Mouse (Mus musculus): ENCODE results near the gene Manba. TPM values are rescaled to one million over a fixed set of nuclear protein-coding genes. Genes with fewer than 3 reads are reported as not detected.

The Manba gene
- polyA plus RNA-seq, 1 experiment from 2014 or later: 3.9 TPM

GRCm38 (mm10) chr3:135563163-135563689, 77.8 kb downstream of the Manba start:
- Histone ChIP-seq H3K36me3 (replicated peaks; ENCODE audit: control insufficient read depth, insufficient read depth, low read depth, low read length) (no peaks in the 10 kb centered on the region), H3K4me2 (ENCODE audit: low read depth, low read length) (no peak overlapping the region), H3K27me3 (ENCODE audit: control insufficient read depth, insufficient read depth, low read length) (no peaks in the 10 kb centered on the region), H3K9ac (replicated peaks; ENCODE audit: low read length) (no peak overlapping the region), H3K27ac (replicated peaks; ENCODE audit: low read depth, low read length) (no peak overlapping the region), H3K9me3 (replicated peaks; ENCODE audit: control insufficient read depth, low read length) (no peaks in the 10 kb centered on the region), H3K4me1 (ENCODE audit: control insufficient read depth, insufficient read depth, low read length) (no peaks in the 10 kb centered on the region), H3K4me3 (ENCODE audit: low read depth, low read length) (no peak overlapping the region)
- ATAC-seq (replicated peaks; ENCODE audit: insufficient number of reproducible peaks, low FRiP score, low TSS enrichment, low read depth) (no peak; the same call in 1 of the 2 replicates), DNase-seq (ENCODE audit: low spot score) (peak; percentile 10)
- WGBS: 85% methylated on average over 17 of the region's 17 CpGs

GRCm38 (mm10) chr3:135564706-135565105, 79.3 kb downstream of the Manba start:
- H3K36me3 ChIP-seq (replicated peaks; ENCODE audit: control insufficient read depth, insufficient read depth, low read depth, low read length): no peaks in the 10 kb centered on the region
- H3K4me1 ChIP-seq (ENCODE audit: control insufficient read depth, insufficient read depth, low read length): no peaks in the 10 kb centered on the region
- DNase-seq (ENCODE audit: low spot score) (no peak), ATAC-seq (replicated peaks; ENCODE audit: insufficient number of reproducible peaks, low FRiP score, low TSS enrichment, low read depth) (no peak)
- 92% methylated on average over 9 of the region's 9 CpGs for WGBS
- H3K9me3 ChIP-seq (replicated peaks; ENCODE audit: control insufficient read depth, low read length): no peaks in the 10 kb centered on the region
- H3K4me3 ChIP-seq (ENCODE audit: low read depth, low read length): no peak overlapping the region
- no peaks in the 10 kb centered on the region for H3K27me3 ChIP-seq (ENCODE audit: control insufficient read depth, insufficient read depth, low read length)
- no peak overlapping the region for H3K4me2 ChIP-seq (ENCODE audit: low read depth, low read length)
- H3K27ac ChIP-seq (replicated peaks; ENCODE audit: low read depth, low read length): no peak overlapping the region
- no peak overlapping the region for H3K9ac ChIP-seq (replicated peaks; ENCODE audit: low read length)

GRCm38 (mm10) chr3:135565306-135565705, 79.9 kb downstream of the Manba start:
- H3K9me3 ChIP-seq (replicated peaks; ENCODE audit: control insufficient read depth, low read length): no peaks in the 10 kb centered on the region
- no peak overlapping the region for H3K9ac ChIP-seq (replicated peaks; ENCODE audit: low read length)
- H3K4me1 ChIP-seq (ENCODE audit: control insufficient read depth, insufficient read depth, low read length): no peaks in the 10 kb centered on the region
- no peak overlapping the region for H3K27ac ChIP-seq (replicated peaks; ENCODE audit: low read depth, low read length)
- H3K4me2 ChIP-seq (ENCODE audit: low read depth, low read length): no peak overlapping the region
- H3K4me3 ChIP-seq (ENCODE audit: low read depth, low read length): no peak overlapping the region
- ATAC-seq (replicated peaks; ENCODE audit: insufficient number of reproducible peaks, low FRiP score, low TSS enrichment, low read depth) (no peak), DNase-seq (ENCODE audit: low spot score) (no peak)
- H3K27me3 ChIP-seq (ENCODE audit: control insufficient read depth, insufficient read depth, low read length): no peaks in the 10 kb centered on the region
- 77% methylated on average over 4 of the region's 4 CpGs for WGBS
- H3K36me3 ChIP-seq (replicated peaks; ENCODE audit: control insufficient read depth, insufficient read depth, low read depth, low read length): no peaks in the 10 kb centered on the region

GRCm38 (mm10) chr3:135567888-135568287, 82.5 kb downstream of the Manba start:
- Histone ChIP-seq H3K9ac (replicated peaks; ENCODE audit: low read length) (no peak overlapping the region), H3K36me3 (replicated peaks; ENCODE audit: control insufficient read depth, insufficient read depth, low read depth, low read length) (no peaks in the 10 kb centered on the region), H3K4me3 (ENCODE audit: low read depth, low read length) (no peak overlapping the region), H3K27ac (replicated peaks; ENCODE audit: low read depth, low read length) (no peak overlapping the region), H3K9me3 (replicated peaks; ENCODE audit: control insufficient read depth, low read length) (no peaks in the 10 kb centered on the region), H3K4me1 (ENCODE audit: control insufficient read depth, insufficient read depth, low read length) (no peaks in the 10 kb centered on the region), H3K27me3 (ENCODE audit: control insufficient read depth, insufficient read depth, low read length) (no peaks in the 10 kb centered on the region), H3K4me2 (ENCODE audit: low read depth, low read length) (no peak overlapping the region)
- no peak for DNase-seq (ENCODE audit: low spot score)
- 80% methylated on average over 6 of the region's 6 CpGs for WGBS
- ATAC-seq (replicated peaks; ENCODE audit: insufficient number of reproducible peaks, low FRiP score, low TSS enrichment, low read depth): no peak

GRCm38 (mm10) chr3:135568633-135569032, 83.2 kb downstream of the Manba start:
- H3K4me1 ChIP-seq (ENCODE audit: control insufficient read depth, insufficient read depth, low read length): no peaks in the 10 kb centered on the region
- no peaks in the 10 kb centered on the region for H3K9me3 ChIP-seq (replicated peaks; ENCODE audit: control insufficient read depth, low read length)
- H3K9ac ChIP-seq (replicated peaks; ENCODE audit: low read length): no peak overlapping the region
- H3K36me3 ChIP-seq (replicated peaks; ENCODE audit: control insufficient read depth, insufficient read depth, low read depth, low read length): no peaks in the 10 kb centered on the region
- H3K4me3 ChIP-seq (ENCODE audit: low read depth, low read length): no peak overlapping the region
- H3K27me3 ChIP-seq (ENCODE audit: control insufficient read depth, insufficient read depth, low read length): no peaks in the 10 kb centered on the region
- WGBS: 79% methylated on average over 5 of the region's 5 CpGs
- DNase-seq (ENCODE audit: low spot score) (no peak), ATAC-seq (replicated peaks; ENCODE audit: insufficient number of reproducible peaks, low FRiP score, low TSS enrichment, low read depth) (no peak)
- H3K4me2 ChIP-seq (ENCODE audit: low read depth, low read length): no peak overlapping the region
- no peak overlapping the region for H3K27ac ChIP-seq (replicated peaks; ENCODE audit: low read depth, low read length)

- H3K4me1 ChIP-seq (ENCODE audit: control insufficient read depth, insufficient read depth, low read length): no peaks in the 10 kb centered on the region
- H3K4me2 ChIP-seq (ENCODE audit: low read depth, low read length): no peak overlapping the region
- H3K27ac ChIP-seq (replicated peaks; ENCODE audit: low read depth, low read length): no peak overlapping the region
- no peaks in the 10 kb centered on the region for H3K27me3 ChIP-seq (ENCODE audit: control insufficient read depth, insufficient read depth, low read length)
- DNase-seq (ENCODE audit: low spot score): no peak
- H3K36me3 ChIP-seq (replicated peaks; ENCODE audit: control insufficient read depth, insufficient read depth, low read depth, low read length): no peaks in the 10 kb centered on the region
- no peak for ATAC-seq (replicated peaks; ENCODE audit: insufficient number of reproducible peaks, low FRiP score, low TSS enrichment, low read depth)
- WGBS: 61% methylated on average over 13 of the region's 13 CpGs
- no peaks in the 10 kb centered on the region for H3K9me3 ChIP-seq (replicated peaks; ENCODE audit: control insufficient read depth, low read length)
- H3K4me3 ChIP-seq (ENCODE audit: low read depth, low read length): no peak overlapping the region
- no peak overlapping the region for H3K9ac ChIP-seq (replicated peaks; ENCODE audit: low read length)
Observed at GRCm38 (mm10) chr3:135571540-135571939, 86.1 kb downstream of the Manba start.

GRCm38 (mm10) chr3:135573051-135573450, 87.6 kb downstream of the Manba start:
- ATAC-seq (replicated peaks; ENCODE audit: insufficient number of reproducible peaks, low FRiP score, low TSS enrichment, low read depth): no peak
- Histone ChIP-seq H3K27me3 (ENCODE audit: control insufficient read depth, insufficient read depth, low read length) (no peaks in the 10 kb centered on the region), H3K4me3 (ENCODE audit: low read depth, low read length) (no peak overlapping the region), H3K4me2 (ENCODE audit: low read depth, low read length) (no peak overlapping the region), H3K9ac (replicated peaks; ENCODE audit: low read length) (no peak overlapping the region), H3K9me3 (replicated peaks; ENCODE audit: control insufficient read depth, low read length) (no peaks in the 10 kb centered on the region), H3K4me1 (ENCODE audit: control insufficient read depth, insufficient read depth, low read length) (no peaks in the 10 kb centered on the region), H3K27ac (replicated peaks; ENCODE audit: low read depth, low read length) (no peak overlapping the region), H3K36me3 (replicated peaks; ENCODE audit: control insufficient read depth, insufficient read depth, low read depth, low read length) (no peaks in the 10 kb centered on the region)
- WGBS: 61% methylated on average over 6 of the region's 6 CpGs
- DNase-seq (ENCODE audit: low spot score): no peak

GRCm38 (mm10) chr3:135575126-135575525, 89.7 kb downstream of the Manba start:
- Histone ChIP-seq H3K27me3 (ENCODE audit: control insufficient read depth, insufficient read depth, low read length) (no peaks in the 10 kb centered on the region), H3K36me3 (replicated peaks; ENCODE audit: control insufficient read depth, insufficient read depth, low read depth, low read length) (no peaks in the 10 kb centered on the region), H3K4me3 (ENCODE audit: low read depth, low read length) (no peak overlapping the region), H3K27ac (replicated peaks; ENCODE audit: low read depth, low read length) (no peak overlapping the region), H3K4me1 (ENCODE audit: control insufficient read depth, insufficient read depth, low read length) (no peaks in the 10 kb centered on the region), H3K9ac (replicated peaks; ENCODE audit: low read length) (no peak overlapping the region), H3K9me3 (replicated peaks; ENCODE audit: control insufficient read depth, low read length) (no peaks in the 10 kb centered on the region), H3K4me2 (ENCODE audit: low read depth, low read length) (no peak overlapping the region)
- no peak for DNase-seq (ENCODE audit: low spot score)
- ATAC-seq (replicated peaks; ENCODE audit: insufficient number of reproducible peaks, low FRiP score, low TSS enrichment, low read depth): no peak
- WGBS: 92% methylated on average over 3 of the region's 3 CpGs

Measured in embryonic facial prominence, embryonic 11.5 days (tissue).